Mouse (Mus musculus) forebrain, embryonic 16.5 days (tissue): ENCODE data around the gene Faah. TPM values are rescaled to one million over a fixed set of nuclear protein-coding genes. Genes with fewer than 3 reads are reported as not detected.

ENCODE experiments used
- ATAC-seq: fragments of 200-750 bp; cut with Nextera tagmentation; 2 replicates; pipeline ENCODE4 v1.8.0; 2017; ENCODE audit warnings: mild to moderate bottlenecking, moderate library complexity
- H3K27ac ChIP-seq: fragments of 300-500 bp; sonication (generic); 2 replicates; pipeline ENCODE4 v1.5.1; 2014; ENCODE audit warnings: low read length, control low read depth
- H3K27me3 ChIP-seq: fragments of 300-500 bp; sonication (generic); replicated peaks from 2 replicates; pipeline ENCODE4 v1.6.1; 2014; ENCODE audit warnings: low read length; ENCODE audit not compliant: control insufficient read depth, insufficient read depth
- H3K36me3 ChIP-seq: fragments of 300-500 bp; sonication (generic); 2 replicates; pipeline ENCODE4 v1.6.1; 2014; ENCODE audit not compliant: control insufficient read depth, insufficient read depth
- H3K4me1 ChIP-seq: fragments of 300-500 bp; sonication (generic); replicated peaks from 2 replicates; pipeline ENCODE4 v1.6.1; 2014; ENCODE audit warnings: low read length; ENCODE audit not compliant: control insufficient read depth, insufficient read depth
- H3K4me2 ChIP-seq: fragments of 300-500 bp; sonication (generic); 2 replicates; pipeline ENCODE4 v1.6.1; 2014; ENCODE audit warnings: mild to moderate bottlenecking, low read length, control low read depth
- H3K4me3 ChIP-seq: fragments of 300-500 bp; sonication (generic); replicated peaks from 2 replicates; pipeline ENCODE4 v1.5.1; 2014; ENCODE audit warnings: mild to moderate bottlenecking, low read length, control low read depth
- H3K9ac ChIP-seq: fragments of 300-500 bp; sonication (generic); replicated peaks from 2 replicates; pipeline ENCODE4 v1.6.1; 2014; ENCODE audit warnings: low read depth, low read length, control low read depth
- H3K9me3 ChIP-seq: fragments of 300-500 bp; sonication (generic); 2 replicates; pipeline ENCODE4 v1.6.1; 2016; ENCODE audit warnings: low read length; ENCODE audit not compliant: control insufficient read depth
- WGBS: fragments of 180-500 bp; shearing (Covaris S2); extraction: QIAGEN DNeasy Blood & Tissue Kit; methylation state at CpG from one replicate; pipeline ENCODE4 v1.1.7; 2014; 5-methylcytosine and 5-hydroxymethylcytosine counted together
- polyA plus RNA-seq: library from polyadenylated mRNA; unstranded; fragments of >200 nt; fragmentation: Nextera tagmentation; extraction: Ambion mirVana; gene quantifications from 2 replicates; pipeline ENCODE4 v1.2.1, GENCODE M21; 2015

Faah gene
- polyA plus RNA-seq, 1 experiment from 2014 or later, result 17.1 TPM

DNA sequence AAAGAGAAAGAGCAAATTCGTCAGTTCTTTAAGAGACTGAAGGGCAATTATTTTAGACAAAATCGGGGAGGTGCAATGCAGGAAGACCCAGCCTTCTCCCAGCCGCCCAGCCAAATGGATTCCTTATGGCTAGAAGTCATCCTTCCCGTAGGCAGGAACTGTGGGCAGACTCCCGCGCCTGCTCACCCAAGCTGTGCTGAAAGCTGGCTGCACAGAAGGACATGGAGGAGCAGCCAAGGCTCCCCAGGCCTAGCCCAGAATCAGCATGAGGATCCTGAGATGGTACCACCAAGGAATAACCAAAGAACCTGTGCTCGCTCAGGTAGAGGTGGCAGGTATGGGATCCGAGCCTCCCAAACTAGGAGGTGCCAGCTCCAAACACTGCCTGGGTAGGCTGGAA, 1.7 kb downstream of the Faah start:
- Histone ChIP-seq H3K4me1 (peaks cover 7% of the 10 kb centered on the region), H3K4me3 (no peak overlapping the region), H3K27me3 (peaks cover 27% of the 10 kb centered on the region), H3K36me3 (no peaks in the 10 kb centered on the region), H3K27ac (no peak overlapping the region), H3K9ac (no peak overlapping the region), H3K4me2 (no peak overlapping the region), H3K9me3 (no peaks in the 10 kb centered on the region)
- 64% methylated on average over 8 of the region's 8 CpGs for WGBS
- ATAC-seq, result no peak

DNA sequence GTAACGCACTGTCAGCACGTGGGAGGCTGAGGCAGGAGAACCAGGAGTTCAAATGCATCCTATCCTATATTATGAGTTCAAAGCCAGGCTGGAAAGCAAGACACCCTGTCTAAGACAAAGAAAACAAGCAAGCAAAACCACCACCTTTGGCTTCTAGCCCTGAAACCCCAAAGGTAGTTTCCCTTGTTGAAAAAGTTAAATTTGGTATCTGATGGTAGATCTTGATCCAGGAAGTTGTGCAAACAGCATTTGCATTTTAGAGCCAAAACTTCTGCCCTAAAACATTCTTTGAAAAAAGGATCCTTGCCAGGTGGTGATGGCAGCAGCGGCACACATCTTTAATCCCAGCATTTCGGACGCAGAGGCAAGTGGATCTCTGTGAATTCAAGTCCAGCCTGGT, 2.2 kb downstream of the Faah start:
- no peak overlapping the region for H3K9ac ChIP-seq
- no peak overlapping the region for H3K4me2 ChIP-seq
- no peak overlapping the region for H3K27ac ChIP-seq
- 79% methylated on average over 5 of the region's 5 CpGs for WGBS
- H3K4me1 ChIP-seq, result peaks cover 7% of the 10 kb centered on the region
- H3K36me3 ChIP-seq, result no peaks in the 10 kb centered on the region
- no peak for ATAC-seq
- peaks cover 27% of the 10 kb centered on the region for H3K27me3 ChIP-seq
- H3K9me3 ChIP-seq, result no peaks in the 10 kb centered on the region
- H3K4me3 ChIP-seq, result no peak overlapping the region

DNA sequence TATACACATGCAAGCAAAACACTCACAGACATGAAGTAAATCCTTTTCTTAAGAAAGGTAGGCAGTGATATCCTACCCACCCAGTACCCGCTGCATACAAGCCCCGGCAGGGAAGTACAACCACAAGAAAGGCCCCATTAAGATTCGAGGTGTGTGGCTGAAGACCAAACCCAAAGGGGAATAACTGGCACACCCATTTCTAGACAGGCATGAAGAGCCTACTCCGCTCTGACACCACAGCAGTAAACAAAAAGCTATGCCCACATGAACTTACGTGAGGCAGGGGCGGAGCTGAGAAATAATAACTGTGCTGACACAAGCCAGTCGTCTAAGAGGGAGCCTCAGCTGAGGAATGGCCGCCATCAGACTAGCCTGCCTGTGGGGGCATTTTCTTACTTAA, 7.5 kb downstream of the Faah start:
- no peak overlapping the region for H3K9ac ChIP-seq
- H3K4me1 ChIP-seq, result no peaks in the 10 kb centered on the region
- no peak overlapping the region for H3K27ac ChIP-seq
- H3K36me3 ChIP-seq, result no peaks in the 10 kb centered on the region
- no peak overlapping the region for H3K4me2 ChIP-seq
- no peak for ATAC-seq
- H3K9me3 ChIP-seq, result no peaks in the 10 kb centered on the region
- no peak overlapping the region for H3K4me3 ChIP-seq
- H3K27me3 ChIP-seq, result peaks cover 4% of the 10 kb centered on the region; the same call in 1 of the 2 replicates
- WGBS, result 66% methylated on average over 8 of the region's 8 CpGs

DNA sequence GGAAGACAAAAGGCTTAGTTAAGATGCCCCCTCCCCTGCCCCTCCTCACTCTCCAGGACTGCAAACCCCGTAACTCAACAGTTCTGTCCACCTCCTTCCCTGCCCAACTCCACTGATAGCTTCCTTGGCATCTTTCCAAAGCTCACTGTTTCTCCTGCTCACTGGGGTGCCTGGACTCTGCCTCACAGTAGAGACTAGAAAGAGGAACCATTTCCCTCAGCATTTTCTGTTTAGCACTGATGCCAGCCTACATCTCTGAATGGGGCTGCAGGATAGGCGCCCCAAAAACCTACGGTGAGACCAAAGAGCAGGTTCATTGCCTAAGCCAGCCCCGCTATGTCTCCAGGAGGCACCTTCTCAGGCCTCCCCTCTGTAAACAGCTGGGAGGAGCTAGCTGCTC, 16.5 kb downstream of the Faah start:
- no peak overlapping the region for H3K27ac ChIP-seq
- no peaks in the 10 kb centered on the region for H3K27me3 ChIP-seq
- no peak overlapping the region for H3K4me3 ChIP-seq
- no peaks in the 10 kb centered on the region for H3K4me1 ChIP-seq
- H3K36me3 ChIP-seq, result no peaks in the 10 kb centered on the region
- H3K9me3 ChIP-seq, result no peaks in the 10 kb centered on the region
- no peak overlapping the region for H3K9ac ChIP-seq
- no peak overlapping the region for H3K4me2 ChIP-seq
- 61% methylated on average over 4 of the region's 4 CpGs for WGBS
- ATAC-seq, result no peak

DNA sequence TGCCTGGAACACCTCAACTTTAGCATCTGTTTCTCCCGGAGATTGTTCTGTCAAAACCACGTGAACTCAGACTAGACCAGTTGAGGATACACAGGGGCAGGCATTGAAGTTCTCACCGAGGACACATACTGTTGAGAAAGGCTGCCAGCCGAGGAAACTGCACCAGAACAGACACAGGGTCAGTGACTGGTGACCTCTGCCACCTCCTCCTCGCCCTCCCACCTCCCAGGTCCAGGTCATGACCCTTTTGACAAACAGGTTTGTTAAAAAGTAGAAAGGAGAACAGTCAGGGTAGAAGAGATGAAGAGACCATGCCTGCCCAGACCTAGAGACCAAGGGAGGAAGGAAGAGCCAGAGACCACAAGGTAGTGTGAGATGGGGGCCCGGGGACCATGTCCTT, 17.1 kb downstream of the Faah start:
- H3K4me1 ChIP-seq, result no peaks in the 10 kb centered on the region
- H3K4me2 ChIP-seq, result no peak overlapping the region
- 0 out of 2 replicates have a peak, but pooled peaks cover under 1% of the 10 kb centered on the region for H3K27me3 ChIP-seq
- H3K27ac ChIP-seq, result no peak overlapping the region
- no peak overlapping the region for H3K4me3 ChIP-seq
- no peaks in the 10 kb centered on the region for H3K9me3 ChIP-seq
- no peaks in the 10 kb centered on the region for H3K36me3 ChIP-seq
- H3K9ac ChIP-seq, result no peak overlapping the region
- 54% methylated on average over 6 of the region's 6 CpGs for WGBS
- no peak for ATAC-seq

DNA sequence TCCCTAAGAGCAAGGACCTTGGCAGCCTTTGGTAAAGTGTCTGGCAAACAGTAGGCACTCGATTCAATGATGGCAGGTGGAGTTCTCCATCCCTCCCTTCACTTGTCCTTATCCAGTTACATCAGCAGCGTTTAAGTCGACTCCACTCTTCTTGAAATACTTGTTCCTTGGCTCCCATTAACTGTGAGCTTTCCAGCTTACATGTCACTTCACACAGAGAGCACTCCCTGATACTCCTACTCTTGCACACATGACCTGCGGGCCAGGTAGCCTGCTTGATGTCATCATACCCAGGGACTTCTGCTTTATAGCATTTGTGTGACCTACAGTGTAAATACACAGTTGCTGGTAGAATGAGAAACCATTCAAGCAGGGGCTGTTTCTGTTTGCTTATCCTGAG, 21.0 kb downstream of the Faah start:
- Histone ChIP-seq H3K4me2 (no peak overlapping the region), H3K9ac (no peak overlapping the region), H3K27me3 (0 out of 2 replicates have a peak, but pooled peaks cover 3% of the 10 kb centered on the region), H3K36me3 (no peaks in the 10 kb centered on the region), H3K4me3 (no peak overlapping the region), H3K9me3 (0 out of 2 replicates have a peak, but pooled peaks cover 3% of the 10 kb centered on the region), H3K27ac (no peak overlapping the region), H3K4me1 (no peaks in the 10 kb centered on the region)
- no peak for ATAC-seq
- 75% methylated on average over 4 of the region's 4 CpGs for WGBS

DNA sequence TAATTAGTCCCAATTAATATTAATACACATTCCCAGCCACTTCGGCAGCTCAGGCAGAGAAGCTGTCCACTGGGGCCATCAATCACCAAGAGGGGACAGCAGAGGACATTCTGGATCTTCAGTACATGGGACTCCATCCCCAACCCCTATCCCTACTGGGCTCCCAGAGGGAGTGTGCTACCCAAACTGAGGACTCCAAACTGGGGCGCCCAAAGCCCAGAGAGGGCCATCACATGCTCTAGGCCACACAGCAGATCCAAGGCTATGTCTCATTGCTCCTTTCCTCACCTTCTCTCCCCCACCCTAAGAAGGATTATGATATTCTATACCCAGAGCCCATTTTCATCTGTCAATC, 22.4 kb downstream of the Faah start:
- Histone ChIP-seq H3K27me3 (0 out of 2 replicates have a peak, but pooled peaks cover 3% of the 10 kb centered on the region), H3K27ac (no peak overlapping the region), H3K36me3 (no peaks in the 10 kb centered on the region), H3K9me3 (0 out of 2 replicates have a peak, but pooled peaks cover 3% of the 10 kb centered on the region), H3K4me2 (no peak overlapping the region), H3K4me3 (no peak overlapping the region), H3K4me1 (no peaks in the 10 kb centered on the region), H3K9ac (no peak overlapping the region)
- no peak for ATAC-seq
- WGBS, result 68% methylated on average over 2 of the region's 2 CpGs

DNA sequence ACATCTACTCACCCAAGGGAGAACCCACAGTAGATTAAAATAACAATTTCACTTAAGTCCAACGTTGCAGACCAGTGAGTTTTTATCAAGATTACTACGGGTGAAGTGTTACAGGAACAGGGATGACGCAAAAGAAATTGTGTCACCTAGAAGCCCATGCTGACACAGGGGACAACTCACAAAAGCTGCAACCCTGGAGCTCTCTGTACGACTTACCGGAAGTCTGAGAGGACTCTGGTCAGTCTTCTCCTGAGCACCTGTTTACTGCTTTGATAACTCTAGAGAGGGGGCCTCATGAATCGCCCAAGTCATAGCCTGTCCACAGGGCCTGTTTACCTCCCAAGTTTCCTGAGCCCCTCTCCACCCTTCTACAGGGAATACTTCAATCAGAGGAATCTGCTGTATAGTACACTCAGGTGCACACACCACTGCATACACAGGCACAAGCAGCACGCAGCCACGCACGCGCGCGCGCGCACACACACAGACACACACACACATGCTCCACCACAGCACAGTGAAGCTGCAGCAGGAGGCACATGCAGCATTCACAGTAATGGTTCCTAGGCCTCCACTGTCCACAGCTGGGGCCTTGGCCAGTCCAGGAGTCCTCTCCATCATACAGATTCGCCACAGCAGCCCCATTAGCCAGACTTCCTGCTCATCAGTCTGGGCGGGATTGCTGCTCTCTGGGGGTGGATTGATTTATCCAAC, 22.9 kb downstream of the Faah start:
- Histone ChIP-seq H3K4me3 (no peak overlapping the region), H3K4me1 (no peaks in the 10 kb centered on the region), H3K27me3 (0 out of 2 replicates have a peak, but pooled peaks cover 3% of the 10 kb centered on the region), H3K36me3 (no peaks in the 10 kb centered on the region), H3K4me2 (no peak overlapping the region), H3K9ac (no peak overlapping the region), H3K27ac (no peak overlapping the region), H3K9me3 (0 out of 2 replicates have a peak, but pooled peaks cover 3% of the 10 kb centered on the region)
- no peak for ATAC-seq
- WGBS, result 86% methylated on average over 16 of the region's 16 CpGs

DNA sequence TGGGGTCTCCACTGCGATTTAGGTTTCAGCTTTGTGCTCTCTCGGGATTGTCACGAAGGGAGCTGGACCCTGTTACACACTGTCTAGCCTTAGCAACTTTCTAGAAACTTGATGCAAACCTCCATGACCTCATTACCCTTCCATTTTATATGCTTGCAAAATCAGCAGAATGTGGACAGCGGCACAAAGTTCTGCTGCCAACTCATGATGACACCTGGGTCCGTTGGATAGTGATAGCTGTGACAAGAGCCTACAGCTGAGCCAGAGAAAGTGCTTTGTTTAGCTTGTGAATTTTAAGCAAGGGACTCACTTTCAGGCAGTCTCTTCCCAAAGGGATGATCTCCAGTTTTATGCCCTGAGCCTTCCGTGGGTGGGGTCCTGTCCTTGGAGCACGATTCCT, 28.3 kb downstream of the Faah start:
- 80% methylated on average over 7 of the region's 7 CpGs for WGBS
- Histone ChIP-seq H3K9ac (no peak overlapping the region), H3K36me3 (no peaks in the 10 kb centered on the region), H3K27ac (no peak overlapping the region), H3K9me3 (0 out of 2 replicates have a peak, but pooled peaks cover 3% of the 10 kb centered on the region), H3K27me3 (0 out of 2 replicates have a peak, but pooled peaks cover 5% of the 10 kb centered on the region), H3K4me1 (no peaks in the 10 kb centered on the region), H3K4me2 (no peak overlapping the region), H3K4me3 (no peak overlapping the region)
- ATAC-seq, result no peak
